Comparison of ENCODE assay signal across 8 mouse cellular contexts in the genomic region with DNA sequence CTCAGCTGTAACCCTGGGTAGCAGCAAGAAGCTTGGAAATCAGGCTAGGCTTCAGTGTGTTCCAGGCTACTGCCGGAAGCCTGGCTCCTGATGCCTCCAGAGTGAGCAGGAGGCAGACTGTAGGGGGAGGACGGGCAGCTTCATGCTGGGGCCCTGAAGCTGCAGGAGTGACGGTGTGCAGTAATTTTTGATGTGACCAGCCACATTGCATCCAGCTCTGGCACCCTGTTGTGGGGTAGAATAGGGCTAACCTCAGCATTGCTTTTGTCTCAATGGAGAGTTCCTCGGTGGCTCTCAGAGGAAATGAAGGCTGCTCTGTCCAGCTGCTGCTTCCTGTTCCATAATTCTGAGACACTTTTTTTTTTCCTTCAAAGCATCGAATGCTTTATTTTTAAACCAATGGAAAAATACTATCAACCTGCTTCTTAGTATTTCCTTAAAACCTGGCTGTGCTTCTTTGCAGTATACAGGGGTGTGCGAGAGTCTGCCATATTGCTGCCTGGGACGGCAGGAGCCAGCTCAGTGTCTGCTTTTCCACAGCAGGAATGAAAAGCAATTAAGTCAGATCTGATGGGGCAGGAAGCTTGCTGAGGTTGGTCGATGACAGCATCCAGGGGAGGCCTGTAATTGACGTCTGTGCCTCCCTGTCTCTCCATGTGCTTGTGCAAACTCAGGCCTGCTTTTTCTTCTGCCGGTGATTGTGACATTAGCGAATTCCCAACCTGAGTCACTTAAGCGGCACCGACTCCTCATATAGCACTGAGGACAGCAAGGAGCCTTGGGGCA.
DNase-seq lines count a peak whose midpoint lies in the region; ATAC-seq and TF ChIP-seq lines count a peak whose summit lies in the region.

No protein-coding gene starts in this region.

- no peak overlapping the region for H3K9ac ChIP-seq in CH12.LX (ENCODE audit: insufficient read depth, low read depth)
- no peak overlapping the region for H3K9ac ChIP-seq in heart, postnatal 0 days (replicated peaks; ENCODE audit: low read depth, low read length)
- H3K9ac ChIP-seq in liver, embryonic 13.5 days: no peak overlapping the region

- no peaks in the 10 kb centered on the region for H3K27me3 ChIP-seq in CH12.LX (replicated peaks)
- no peaks in the 10 kb centered on the region for H3K27me3 ChIP-seq in heart, postnatal 0 days (ENCODE audit: control insufficient read depth, insufficient read depth, low read length)
- H3K27me3 ChIP-seq in liver, embryonic 13.5 days: no peaks in the 10 kb centered on the region

- intact Hi-C loops in left cerebral cortex, postnatal 4 days (cut with DNase I): no loop called here

- 37% methylated on average over 13 of the region's 13 CpGs for WGBS in heart, postnatal 0 days
- WGBS in liver, embryonic 13.5 days (ENCODE audit: insufficient replicate concordance): 43% methylated on average over 13 of the region's 13 CpGs

- H3K27ac ChIP-seq in CH12.LX (ENCODE audit: insufficient read depth, low read depth): peak overlapping the region; percentile 60
- peak overlapping the region; percentile 62 for H3K27ac ChIP-seq in heart, postnatal 0 days (ENCODE audit: low read depth)
- H3K27ac ChIP-seq in liver, embryonic 13.5 days: peak overlapping the region; percentile 47

- peak; percentile 29 for DNase-seq in embryo, embryonic 10.5 days (ENCODE audit: low spot score)
- DNase-seq in embryo, embryonic 11 days: no peak
- peak; percentile 27 for DNase-seq in CH12.LX (ENCODE audit: extremely low read depth)
- no peak for DNase-seq in heart, postnatal 0 days (ENCODE audit: low spot score)
- DNase-seq in liver, embryonic 13.5 days: no peak
- no peak for DNase-seq in spleen, adult 18-20 months
- no peak for DNase-seq in left cerebral cortex, postnatal 4 days

- peaks cover 35 to 69% of the 10 kb centered on the region in 2 experiments for H3K4me1 ChIP-seq in CH12.LX (ENCODE audit: control insufficient read depth in 1 of 2, insufficient read depth in 2 of 2)
- H3K4me1 ChIP-seq in heart, postnatal 0 days (ENCODE audit: control insufficient read depth, insufficient read depth): no peaks in the 10 kb centered on the region
- H3K4me1 ChIP-seq in liver, embryonic 13.5 days (replicated peaks): peaks cover 31% of the 10 kb centered on the region

- no peak for TF ChIP-seq POLR2A in CH12.LX (IDR thresholded peaks at IDR 0.05; ENCODE audit: low read depth, low read length)

- dilution Hi-C loops in CH12.LX (cut with MboI; ENCODE audit: extremely low pct_ligation_motif_present, extremely low pct_unique_long_range_greater_than_20kb, low sequenced_read_pairs): no loop called here

- H3K4me2 ChIP-seq in CH12.LX (ENCODE audit: insufficient read depth, low read depth, poor library complexity, severe bottlenecking): peak overlapping the region; percentile 24
- H3K4me2 ChIP-seq in heart, postnatal 0 days (ENCODE audit: low read depth, low read length): no peak overlapping the region
- H3K4me2 ChIP-seq in liver, embryonic 13.5 days: no peak overlapping the region

- ATAC-seq in heart, postnatal 0 days (ENCODE audit: insufficient read depth, low read depth): peak; percentile 24; the same call in 1 of the 2 replicates
- peak; percentile 28; the same call in 1 of the 2 replicates for ATAC-seq in liver, embryonic 13.5 days (ENCODE audit: low read depth)
- no peak for ATAC-seq in erythroid progenitor cell, adult 5-6 weeks (replicated peaks; ENCODE audit: low FRiP score, poor library complexity, severe bottlenecking)

- peaks cover 68% of the 10 kb centered on the region for H3K79me2 ChIP-seq in CH12.LX (replicated peaks; ENCODE audit: control insufficient read depth, extremely low read depth, insufficient read depth, poor library complexity, severe bottlenecking)

- TF ChIP-seq CTCF in CH12.LX (conservative IDR thresholded peaks at IDR 0.05 in 1 of 2, IDR thresholded peaks at IDR 0.05 in 1 of 2; ENCODE audit: low read depth in 2 of 2, low read length in 2 of 2): no peak
- no peak for TF ChIP-seq CTCF in heart, postnatal 0 days (IDR thresholded peaks at IDR 0.05; ENCODE audit: low read depth)

- no peaks in the 10 kb centered on the region for H3K9me3 ChIP-seq in CH12.LX (replicated peaks; ENCODE audit: low read length)
- H3K9me3 ChIP-seq in heart, postnatal 0 days (replicated peaks; ENCODE audit: control insufficient read depth, low read length): no peaks in the 10 kb centered on the region
- H3K9me3 ChIP-seq in liver, embryonic 13.5 days (replicated peaks): no peaks in the 10 kb centered on the region

- peak; percentile 69 for TF ChIP-seq EP300 in CH12.LX (IDR thresholded peaks at IDR 0.05; ENCODE audit: low read length)
- no peak for TF ChIP-seq EP300 in heart, postnatal 0 days (IDR thresholded peaks at IDR 0.05; ENCODE audit: low read depth)

- peak overlapping the region in 1 of 3 experiments; percentile 26 for H3K4me3 ChIP-seq in CH12.LX (replicated peaks in 1 of 3; ENCODE audit: low read depth in 2 of 3, low read length in 2 of 3, poor library complexity in 1 of 3)
- H3K4me3 ChIP-seq in heart, postnatal 0 days (ENCODE audit: low read depth, low read length): no peak overlapping the region
- no peak overlapping the region for H3K4me3 ChIP-seq in liver, embryonic 13.5 days (replicated peaks)

- H3K36me3 ChIP-seq in CH12.LX (replicated peaks in 1 of 2; ENCODE audit: control insufficient read depth in 1 of 2, insufficient read depth in 1 of 2, low read length in 1 of 2): peaks cover 17 to 31% of the 10 kb centered on the region in 2 experiments
- no peaks in the 10 kb centered on the region for H3K36me3 ChIP-seq in heart, postnatal 0 days (replicated peaks; ENCODE audit: control insufficient read depth, insufficient read depth, low read length)
- no peaks in the 10 kb centered on the region for H3K36me3 ChIP-seq in liver, embryonic 13.5 days

- in situ Hi-C loops in CH12.LX (cut with MboI; ENCODE audit: low pct_ligation_motif_present, low pct_unique_long_range_greater_than_20kb, low sequenced_read_pairs): no loop called here

- TF ChIP-seq RAD21 in CH12.LX (IDR thresholded peaks at IDR 0.05; ENCODE audit: low read depth, low read length): no peak

TF ChIP-seq in CH12.LX, 34 proteins besides CTCF, POLR2A, EP300 and RAD21:
- TF ChIP-seq MEF2A (IDR thresholded peaks at IDR 0.05; ENCODE audit: borderline replicate concordance, low read depth, low read length) (peak; percentile 54; the same call in 1 of the 2 replicates), TCF12 (IDR thresholded peaks at IDR 0.05; ENCODE audit: low read depth, low read length) (0 out of 2 replicates have a peak, but pooled peaks have one; percentile 15), SMC3 (IDR thresholded peaks at IDR 0.05; ENCODE audit: low read depth, low read length) (no peak), ELF1 (IDR thresholded peaks at IDR 0.05; ENCODE audit: low read depth, low read length) (0 out of 2 replicates have a peak, but pooled peaks have one; percentile 19), ZNF384 (IDR thresholded peaks at IDR 0.05; ENCODE audit: low read depth, low read length) (peak; percentile 85), RCOR1 (conservative IDR thresholded peaks at IDR 0.05; ENCODE audit: low read depth, low read length) (no peak), ETS1 (conservative IDR thresholded peaks at IDR 0.05; ENCODE audit: low read depth, low read length) (peak; percentile 45; the same call in 1 of the 2 replicates)

Comparison
In these comparisons a context has a peak if more than half of its experiments do, and no peak if none do; other contexts are left out.
1. DNase-seq: peak in embryo, embryonic 10.5 days (single experiment) and CH12.LX (single experiment); none in embryo, embryonic 11 days (single experiment), heart, postnatal 0 days (single experiment), liver, embryonic 13.5 days (single experiment), spleen, adult 18-20 months (0 of 2) and left cerebral cortex, postnatal 4 days (single experiment).
2. Peak in every context shown above with its lines, with median percentiles within 50 percentile points of each other: H3K27ac ChIP-seq.